Mouse (Mus musculus) midbrain, embryonic 16.5 days (tissue): ENCODE measurements at regions not wholly inside any gene's neighbourhood (a gene's known extent, or its start where the extent isn't known, plus 50 kb on each side); places are given as distances from the start of the nearest gene placed in this dataset.
A peak's percentile ranks its signal among the peaks of the same experiment; 100 is the strongest.

Experiments
- ATAC-seq: fragments of 200-750 bp; cut with Nextera tagmentation; 2 replicates; pipeline ENCODE4 v1.8.0; 2017; ENCODE audit warnings: moderate TSS enrichment
- H3K27ac ChIP-seq: fragments of 300-500 bp; sonication (generic); 2 replicates; pipeline ENCODE4 v1.5.1; 2014; ENCODE audit warnings: mild to moderate bottlenecking, low read length, mixed read lengths
- H3K27me3 ChIP-seq: fragments of 300-500 bp; sonication (generic); 2 replicates; pipeline ENCODE4 v1.6.1; 2014; ENCODE audit warnings: low read depth, low read length, mixed read lengths; ENCODE audit not compliant: control insufficient read depth, insufficient read depth
- H3K36me3 ChIP-seq: fragments of 300-500 bp; sonication (generic); 2 replicates; pipeline ENCODE4 v1.6.1; 2014; ENCODE audit warnings: mild to moderate bottlenecking, low read length, moderate library complexity, mixed read lengths; ENCODE audit not compliant: control insufficient read depth, insufficient read depth
- H3K4me1 ChIP-seq: fragments of 300-500 bp; sonication (generic); 2 replicates; pipeline ENCODE4 v1.6.1; 2014; ENCODE audit warnings: mild to moderate bottlenecking, low read length, mixed read lengths; ENCODE audit not compliant: control insufficient read depth, insufficient read depth
- H3K4me2 ChIP-seq: fragments of 300-500 bp; sonication (generic); 2 replicates; pipeline ENCODE4 v1.6.1; 2014; ENCODE audit warnings: mild to moderate bottlenecking, low read length, mixed read lengths
- H3K4me3 ChIP-seq: fragments of 300-500 bp; sonication (generic); 2 replicates; pipeline ENCODE4 v1.5.1; 2014; ENCODE audit warnings: low read depth, mild to moderate bottlenecking, low read length, moderate library complexity, mixed read lengths
- H3K9ac ChIP-seq: fragments of 300-500 bp; sonication (generic); 2 replicates; pipeline ENCODE4 v1.6.1; 2014; ENCODE audit warnings: low read depth, low read length, mixed read lengths
- H3K9me3 ChIP-seq: fragments of 300-500 bp; sonication (generic); replicated peaks from 2 replicates; pipeline ENCODE4 v1.6.1; 2014; ENCODE audit warnings: mild to moderate bottlenecking, low read length, mixed read lengths; ENCODE audit not compliant: control insufficient read depth, poor library complexity, severe bottlenecking
- WGBS: fragments of 180-500 bp; shearing (Covaris S2); extraction: QIAGEN DNeasy Blood & Tissue Kit; methylation state at CpG from one replicate; pipeline ENCODE4 v1.1.7; 2014; 5-methylcytosine and 5-hydroxymethylcytosine counted together

DNA sequence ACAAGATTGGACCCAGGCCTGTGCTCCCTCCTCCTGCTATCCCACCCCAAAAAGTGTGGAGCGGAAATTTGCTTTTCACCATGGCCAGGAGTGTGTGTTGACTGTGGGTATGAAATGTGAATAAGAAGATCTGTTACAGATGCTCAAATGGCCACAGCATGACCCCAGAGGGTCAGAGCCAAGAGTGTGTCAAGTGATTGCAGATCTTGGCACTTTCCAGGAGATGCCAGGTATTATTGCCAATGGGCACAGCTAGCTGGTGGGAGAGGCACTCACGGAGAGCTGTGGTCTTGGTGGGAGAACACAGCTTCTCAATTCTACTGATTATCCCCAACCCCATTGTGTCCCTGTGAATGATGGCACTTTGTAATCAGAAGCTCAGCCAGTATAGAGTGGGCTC lies 62.7 kb downstream of the Smim20 start:
- Histone ChIP-seq H3K4me3 (no peak overlapping the region), H3K36me3 (no peaks in the 10 kb centered on the region), H3K4me1 (peaks cover 11% of the 10 kb centered on the region), H3K9me3 (no peaks in the 10 kb centered on the region), H3K27ac (no peak overlapping the region), H3K4me2 (no peak overlapping the region), H3K9ac (no peak overlapping the region), H3K27me3 (no peaks in the 10 kb centered on the region)
- WGBS = 81% methylated on average over 2 of the region's 2 CpGs
- no peak for ATAC-seq

GRCm38 (mm10) chr5:53336704-53337103 lies 69.8 kb downstream of the Smim20 start:
- H3K9ac ChIP-seq = no peak overlapping the region
- no peaks in the 10 kb centered on the region for H3K27me3 ChIP-seq
- 88% methylated on average over 6 of the region's 6 CpGs for WGBS
- H3K36me3 ChIP-seq = no peaks in the 10 kb centered on the region
- no peak overlapping the region for H3K4me3 ChIP-seq
- no peaks in the 10 kb centered on the region for H3K4me1 ChIP-seq
- no peaks in the 10 kb centered on the region for H3K9me3 ChIP-seq
- no peak overlapping the region for H3K4me2 ChIP-seq
- no peak overlapping the region for H3K27ac ChIP-seq
- ATAC-seq = no peak

- Histone ChIP-seq H3K27me3 (no peaks in the 10 kb centered on the region), H3K9ac (no peak overlapping the region), H3K4me2 (no peak overlapping the region), H3K27ac (no peak overlapping the region), H3K4me1 (no peaks in the 10 kb centered on the region), H3K4me3 (no peak overlapping the region), H3K36me3 (no peaks in the 10 kb centered on the region), H3K9me3 (no peaks in the 10 kb centered on the region)
- ATAC-seq = no peak
- WGBS = 59% methylated on average over 3 of the region's 3 CpGs
Observed at GRCm38 (mm10) chr5:53337816-53338215, 70.9 kb downstream of the Smim20 start.

- ATAC-seq = no peak
- WGBS = 91% methylated on average over 8 of the region's 8 CpGs
- no peaks in the 10 kb centered on the region for H3K27me3 ChIP-seq
- H3K4me3 ChIP-seq = no peak overlapping the region
- H3K36me3 ChIP-seq = no peaks in the 10 kb centered on the region
- no peaks in the 10 kb centered on the region for H3K9me3 ChIP-seq
- H3K4me1 ChIP-seq = no peaks in the 10 kb centered on the region
- H3K27ac ChIP-seq = no peak overlapping the region
- no peak overlapping the region for H3K9ac ChIP-seq
- no peak overlapping the region for H3K4me2 ChIP-seq
Observed at GRCm38 (mm10) chr5:53345164-53345563, 78.3 kb downstream of the Smim20 start.

GRCm38 (mm10) chr5:53346028-53346427 lies 79.1 kb downstream of the Smim20 start:
- no peak for ATAC-seq
- Histone ChIP-seq H3K4me2 (no peak overlapping the region), H3K36me3 (no peaks in the 10 kb centered on the region), H3K4me1 (no peaks in the 10 kb centered on the region), H3K4me3 (no peak overlapping the region), H3K27ac (no peak overlapping the region), H3K27me3 (no peaks in the 10 kb centered on the region), H3K9me3 (no peaks in the 10 kb centered on the region), H3K9ac (no peak overlapping the region)
- 77% methylated on average over 8 of the region's 8 CpGs for WGBS

GRCm38 (mm10) chr5:53346756-53347155 lies 79.9 kb downstream of the Smim20 start:
- Histone ChIP-seq H3K36me3 (no peaks in the 10 kb centered on the region), H3K27ac (no peak overlapping the region), H3K4me3 (no peak overlapping the region), H3K4me1 (no peaks in the 10 kb centered on the region), H3K9me3 (no peaks in the 10 kb centered on the region), H3K9ac (no peak overlapping the region), H3K27me3 (no peaks in the 10 kb centered on the region), H3K4me2 (no peak overlapping the region)
- ATAC-seq = no peak
- 67% methylated on average over 8 of the region's 8 CpGs for WGBS

DNA sequence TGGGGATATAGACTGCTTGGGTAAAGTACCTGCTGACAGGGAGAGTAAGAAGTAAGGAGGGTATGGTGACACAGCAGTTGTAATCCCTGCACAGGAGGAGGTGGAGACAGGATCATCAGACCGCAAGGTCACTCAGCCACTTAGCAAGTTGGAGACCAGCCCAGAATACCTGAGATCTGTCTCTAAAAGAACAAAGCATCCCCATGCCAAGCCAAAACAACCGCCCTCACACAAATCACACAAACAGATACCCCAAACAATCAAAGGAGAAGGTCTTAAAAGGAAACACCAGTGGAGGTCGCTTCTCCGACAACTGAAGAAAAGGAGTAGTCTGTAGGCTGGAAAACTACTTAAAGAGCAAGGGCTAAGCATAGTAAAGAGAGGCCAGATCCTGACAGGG lies 86.0 kb downstream of the Smim20 start:
- 45% methylated on average over 4 of the region's 4 CpGs for WGBS
- Histone ChIP-seq H3K9me3 (no peaks in the 10 kb centered on the region), H3K4me2 (no peak overlapping the region), H3K27me3 (no peaks in the 10 kb centered on the region), H3K27ac (no peak overlapping the region), H3K9ac (no peak overlapping the region), H3K36me3 (no peaks in the 10 kb centered on the region), H3K4me1 (no peaks in the 10 kb centered on the region), H3K4me3 (no peak overlapping the region)
- ATAC-seq = no peak

- H3K4me1 ChIP-seq = no peaks in the 10 kb centered on the region
- no peaks in the 10 kb centered on the region for H3K9me3 ChIP-seq
- H3K4me2 ChIP-seq = no peak overlapping the region
- ATAC-seq = no peak
- no peaks in the 10 kb centered on the region for H3K36me3 ChIP-seq
- 96% methylated on average over 2 of the region's 3 CpGs for WGBS
- no peaks in the 10 kb centered on the region for H3K27me3 ChIP-seq
- H3K27ac ChIP-seq = no peak overlapping the region
- no peak overlapping the region for H3K4me3 ChIP-seq
- no peak overlapping the region for H3K9ac ChIP-seq
Observed at GRCm38 (mm10) chr5:53354296-53354695, 87.4 kb downstream of the Smim20 start.

DNA sequence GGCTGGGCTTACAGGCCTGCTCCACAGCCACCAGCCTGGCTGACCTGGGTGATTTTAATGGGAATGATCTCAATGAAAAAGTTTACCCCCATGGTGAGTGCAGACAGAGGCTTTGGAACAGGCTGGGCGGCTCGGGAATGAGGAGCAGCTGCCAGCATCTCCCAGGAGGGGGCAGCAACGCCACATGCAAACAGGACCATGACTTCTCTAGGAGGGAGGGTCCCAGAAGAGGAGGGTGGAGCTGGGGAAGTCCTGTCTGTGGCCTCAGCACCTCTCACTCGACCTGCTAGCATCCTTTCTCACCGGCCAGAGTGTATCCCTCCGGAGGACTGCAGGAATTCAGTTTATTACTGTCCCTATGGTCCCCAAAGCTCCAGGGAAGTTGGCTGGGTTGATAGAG lies 88.2 kb downstream of the Smim20 start:
- Histone ChIP-seq H3K4me3 (peak overlapping the region; percentile 8; the same call in 1 of the 2 replicates), H3K4me2 (peak overlapping the region; percentile 46), H3K9ac (no peak overlapping the region), H3K36me3 (no peaks in the 10 kb centered on the region), H3K27me3 (no peaks in the 10 kb centered on the region), H3K27ac (no peak overlapping the region), H3K4me1 (no peaks in the 10 kb centered on the region), H3K9me3 (no peaks in the 10 kb centered on the region)
- WGBS = 2% methylated on average over 6 of the region's 6 CpGs
- ATAC-seq = peak; percentile 91
